Mouse (Mus musculus) erythroblast, adult 5-6 weeks (primary cell): ENCODE data around the gene Prrg4. TPM values are rescaled to one million over a fixed set of nuclear protein-coding genes. Genes with fewer than 3 reads are reported as not detected.
A peak's percentile ranks its signal among the peaks of the same experiment; 100 is the strongest.
"Not testable (repeated sequence)": the region's sequence is repeated elsewhere in the genome, so short reads cannot be mapped to it uniquely, and the experiment has no call there.

Experiments used
- ATAC-seq: replicated peaks from 2 replicates; pipeline ENCODE4 v1.8.0; 2016; ENCODE audit warnings: moderate number of reproducible peaks, mild to moderate bottlenecking, moderate TSS enrichment, inconsistent platforms; ENCODE audit not compliant: poor library complexity, low FRiP score, severe bottlenecking
- total RNA-seq, 2 experiments: library from RNA; stranded (forward) in 1 of 2; stranded (reverse) in 1 of 2; fragments of 150-400 nt in 1 of 2; fragments of 200-764, 138-1000 nt in 1 of 2; gene quantifications; 2 replicates each; pipeline versions ENCODE4 v1.2.3 to v1.2.4; 2015 to 2017; ENCODE audit warnings: low replicate concordance in 2 of 2

The Prrg4 gene
- 0.84 TPM in 1 of 2 replicates, not detected in the other for total RNA-seq (2015; ENCODE audit: low replicate concordance)
- not detected in 2 replicates for total RNA-seq (2017; ENCODE audit: low replicate concordance)

DNA sequence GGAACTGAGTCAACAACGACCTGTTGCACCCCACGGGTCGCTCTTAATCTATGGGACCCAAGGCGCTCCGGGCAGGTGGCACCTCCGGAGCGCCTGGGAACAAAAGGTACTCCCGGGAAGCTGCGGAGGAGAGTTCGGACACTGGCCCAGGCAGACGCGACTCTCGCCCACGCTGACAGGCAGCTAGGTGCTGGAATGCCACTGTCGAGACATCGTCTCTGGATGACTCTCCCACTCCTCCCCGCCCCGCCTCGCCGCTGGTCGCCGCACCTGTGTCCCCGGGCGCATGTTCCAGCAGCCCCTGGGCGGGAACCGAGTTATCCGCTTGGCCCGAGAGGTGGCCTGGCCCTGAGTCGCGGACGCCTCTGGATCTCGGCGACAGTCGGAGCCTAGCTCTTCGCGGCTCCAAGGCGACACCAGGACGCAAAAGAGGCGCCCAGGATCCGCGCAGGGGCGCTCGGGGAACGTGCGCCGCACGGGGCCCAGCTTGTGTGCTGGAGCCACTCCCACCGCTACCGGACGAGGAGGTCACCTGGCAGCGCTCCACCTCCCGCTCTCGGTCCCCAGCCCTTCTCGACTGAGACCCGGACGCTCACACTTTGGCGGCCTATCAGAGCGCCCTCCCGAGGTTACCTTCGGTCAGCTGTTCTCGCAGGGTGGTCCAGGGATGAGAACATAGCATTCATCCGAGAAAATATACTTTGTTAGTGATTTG lies at the start of gene Prrg4:
Prrg4 (minus strand) TSS at position 601 of the 715 bp plus-strand sequence.
- ATAC-seq: no peak

DNA sequence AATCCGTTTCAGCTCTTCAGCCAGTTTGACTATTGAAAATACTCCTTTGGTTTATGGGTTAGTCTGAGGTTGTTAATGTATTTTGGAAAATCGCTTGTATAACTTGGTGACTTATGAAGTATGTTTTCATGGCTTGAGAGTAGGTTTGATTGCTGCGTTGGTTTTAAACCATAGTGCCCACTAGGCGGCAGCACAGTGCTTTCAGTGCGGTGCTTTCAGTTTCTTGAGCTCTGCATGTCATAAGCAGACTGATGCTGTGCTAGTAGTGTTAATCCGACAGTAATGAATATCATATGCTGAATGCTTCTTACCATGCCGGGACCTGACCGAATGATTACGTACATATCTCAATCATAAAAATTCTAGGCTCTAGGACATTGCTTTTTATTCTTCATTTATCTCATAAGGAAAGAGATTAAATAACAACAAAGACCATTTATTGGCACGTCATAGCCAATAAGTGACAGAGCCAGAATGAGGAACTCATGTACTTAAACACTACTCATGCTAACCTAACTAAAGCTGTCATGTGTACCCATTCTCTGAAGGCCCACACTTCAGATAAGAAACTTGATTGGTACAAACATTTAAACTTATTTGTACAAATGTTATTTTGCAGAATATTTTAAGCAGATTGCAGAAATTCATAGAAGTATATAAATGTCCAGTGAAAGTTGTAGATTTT lies 38.3 kb upstream of the Prrg4 start:
- peak; percentile 77 for ATAC-seq

GRCm38 (mm10) chr2:104887331-104887730 lies 37.7 kb upstream of the Prrg4 start:
- ATAC-seq: not testable (repeated sequence)

DNA sequence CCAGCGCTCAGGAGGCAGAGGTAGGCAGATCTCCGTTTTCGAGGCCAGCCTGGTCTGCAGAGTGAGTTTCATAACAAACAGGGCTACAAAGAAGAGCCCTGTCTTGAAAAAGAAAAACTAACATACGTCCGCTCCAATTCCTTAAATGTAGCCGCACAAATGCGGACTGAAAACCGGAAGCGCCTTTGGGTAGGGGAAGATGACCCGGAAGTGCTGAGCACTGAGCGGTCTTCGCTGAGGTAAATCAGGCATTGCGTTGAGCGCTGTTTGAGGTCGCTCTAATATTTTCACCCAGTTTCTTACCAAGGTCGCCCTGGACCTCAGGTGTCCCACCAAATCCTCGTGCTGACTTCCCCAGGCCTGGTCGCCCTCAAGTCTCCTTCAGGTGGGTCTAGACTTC lies 36.4 kb upstream of the Prrg4 start:
- no peak for ATAC-seq

DNA sequence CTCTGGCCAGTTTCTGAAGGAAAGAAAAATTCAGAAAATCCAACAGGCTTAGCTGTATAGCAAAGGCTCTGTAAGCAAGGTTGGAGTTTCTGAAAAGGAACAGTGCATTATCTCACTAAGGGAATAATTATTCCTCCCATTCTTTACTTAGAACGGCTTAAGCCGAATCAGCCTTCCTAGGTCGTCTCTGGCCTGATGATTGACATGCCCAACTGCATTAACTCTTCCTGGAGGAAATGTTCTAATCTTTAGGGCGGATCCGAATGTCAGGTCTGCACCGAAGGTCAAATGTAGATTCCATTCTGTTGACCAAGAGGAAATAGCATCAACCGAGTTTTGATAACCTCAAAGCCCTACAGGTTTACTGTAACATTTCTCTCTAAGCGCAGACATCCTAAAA lies 29.1 kb upstream of the Prrg4 start:
- no peak for ATAC-seq

- no peak for ATAC-seq
Measured at GRCm38 (mm10) chr2:104869101-104869500, 19.4 kb upstream of the Prrg4 start.

GRCm38 (mm10) chr2:104867282-104867855 lies 17.7 kb upstream of the Prrg4 start, which contains the start of gene Ccdc73:
Gene Ccdc73 (plus strand): TSS chr2:104867805.
- ATAC-seq: no peak

DNA sequence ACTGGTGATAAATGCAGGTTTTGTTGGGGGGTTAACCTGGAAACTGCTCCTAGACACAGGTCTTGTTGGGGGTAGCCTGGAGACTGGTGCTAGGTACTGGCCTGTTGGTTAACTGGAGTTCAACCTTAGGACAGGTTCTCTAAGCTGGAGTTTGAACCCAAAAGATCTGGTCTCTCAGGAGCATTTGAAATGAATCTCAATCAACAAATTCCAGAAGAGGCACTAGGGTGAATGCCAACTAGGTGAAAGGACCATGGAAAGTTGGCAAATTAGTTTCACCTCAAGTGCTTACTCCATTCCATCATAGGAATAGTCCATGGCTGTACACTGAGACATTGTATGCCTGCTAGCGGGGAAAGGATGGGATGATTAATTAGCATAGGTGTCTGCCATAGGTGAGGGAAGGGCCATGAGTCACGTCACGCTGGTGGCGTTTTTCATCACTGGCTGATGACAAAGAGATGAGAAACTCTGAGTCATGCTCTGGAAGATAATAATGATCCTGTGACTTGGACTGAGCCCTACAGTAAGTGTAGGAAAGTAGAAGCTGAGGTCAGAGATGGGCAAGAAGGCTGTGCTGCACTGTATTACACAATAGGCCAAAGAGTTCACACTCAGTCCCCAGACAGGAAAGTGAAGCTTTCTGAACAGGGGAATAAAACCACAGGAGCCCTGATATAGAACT lies 14.6 kb upstream of the Prrg4 start:
- no peak for ATAC-seq

GRCm38 (mm10) chr2:104860426-104860825 lies 10.8 kb upstream of the Prrg4 start:
- no peak for ATAC-seq

DNA sequence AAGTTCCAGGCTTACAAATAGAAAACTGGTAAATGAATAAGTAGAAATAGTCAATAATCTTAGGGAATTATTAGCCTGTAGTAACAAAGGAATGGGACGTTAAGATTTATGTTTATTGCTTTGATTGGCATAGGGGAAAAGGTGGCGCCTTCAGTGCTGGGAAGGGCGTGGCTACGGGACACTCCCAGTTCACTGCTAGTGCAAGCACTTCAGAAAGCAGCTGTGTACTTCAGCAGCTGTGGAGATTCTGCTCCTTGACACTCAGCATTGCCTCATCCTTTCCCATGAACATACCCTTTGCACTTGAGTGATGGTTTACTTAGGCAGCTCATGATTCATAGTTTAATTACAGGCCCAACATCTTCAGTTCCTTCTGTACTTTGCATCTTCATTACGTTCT lies 9.4 kb upstream of the Prrg4 start:
- no peak for ATAC-seq

DNA sequence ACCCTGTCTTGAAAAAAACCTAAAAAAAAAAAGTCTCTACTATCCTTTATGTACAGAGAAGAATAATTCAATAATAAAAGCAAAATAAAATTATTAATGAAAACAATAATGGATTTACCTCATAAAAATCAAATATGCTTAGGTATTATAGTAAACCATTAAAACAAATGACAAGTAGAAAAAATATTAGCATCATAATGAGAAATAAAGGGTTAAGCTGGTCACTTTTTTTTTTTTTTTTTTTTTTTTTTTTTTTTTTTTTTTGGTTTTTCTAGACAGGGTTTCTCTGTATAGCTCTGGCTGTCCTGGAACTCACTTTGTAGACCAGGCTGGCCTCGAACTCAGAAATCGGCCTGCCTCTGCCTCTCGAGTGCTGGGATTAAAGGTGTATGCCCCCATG lies 8.4 kb upstream of the Prrg4 start:
- not testable (repeated sequence) for ATAC-seq

DNA sequence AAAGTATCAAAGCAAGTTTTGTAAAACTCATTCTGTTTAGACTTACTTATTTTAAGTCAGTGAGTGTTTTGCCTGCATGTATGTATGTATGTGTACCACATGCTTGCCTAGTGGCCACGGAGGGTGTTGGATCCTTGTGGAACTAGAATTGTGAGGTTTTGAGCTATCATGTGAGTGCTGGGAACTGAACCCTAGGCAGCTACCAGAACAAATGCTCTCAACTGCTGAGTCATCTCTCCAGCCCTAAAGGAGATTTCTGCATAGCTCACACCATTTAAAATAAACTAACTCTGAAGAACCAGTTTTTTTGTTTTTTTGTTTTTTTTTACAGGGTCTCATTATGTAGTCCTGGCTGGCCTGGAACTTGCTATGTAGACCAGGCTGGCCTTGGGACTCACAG lies 6.5 kb upstream of the Prrg4 start:
- no peak for ATAC-seq

- ATAC-seq: no peak
Measured at GRCm38 (mm10) chr2:104855732-104856131, 6.1 kb upstream of the Prrg4 start.

GRCm38 (mm10) chr2:104854836-104855235 lies 5.2 kb upstream of the Prrg4 start:
- ATAC-seq: no peak

- ATAC-seq: no peak
Measured at GRCm38 (mm10) chr2:104852546-104852945, 2.9 kb upstream of the Prrg4 start.

DNA sequence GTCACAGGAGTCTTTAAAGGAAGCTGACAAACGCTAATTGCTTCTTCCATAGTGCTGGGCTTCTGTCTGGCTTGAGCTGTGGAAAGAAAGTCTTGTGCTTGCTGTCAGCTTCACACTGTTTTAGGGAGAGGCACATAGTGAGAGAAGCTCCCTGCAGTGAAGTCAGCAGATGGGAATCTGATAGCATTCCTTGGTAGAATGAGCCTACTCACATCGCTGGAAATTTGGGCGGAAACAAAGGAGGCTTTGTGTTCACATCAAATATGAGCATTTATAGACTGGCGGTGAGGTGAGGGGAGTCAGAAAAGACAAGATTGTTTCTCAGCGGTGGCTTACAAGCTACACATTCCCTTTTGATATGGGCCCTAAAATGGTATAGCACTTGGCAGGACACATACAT lies 2.0 kb upstream of the Prrg4 start:
- ATAC-seq: no peak

DNA sequence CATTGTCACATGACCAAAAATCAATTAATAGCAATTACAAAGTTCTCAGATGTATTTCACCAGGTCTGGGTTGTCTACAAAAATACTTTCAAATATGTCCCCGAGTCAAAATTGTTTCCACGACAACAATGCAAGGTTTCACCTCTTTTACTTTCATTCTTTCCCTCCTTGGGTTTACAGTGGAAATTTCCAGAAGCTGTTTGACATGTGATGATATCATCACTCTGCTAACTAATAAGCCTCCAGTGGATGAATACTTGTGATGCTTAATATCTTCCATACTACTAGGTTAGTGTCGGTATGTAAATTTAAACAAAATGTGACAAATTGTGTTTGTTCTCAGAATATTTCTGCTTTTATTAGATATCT lies 299 bp upstream of the Prrg4 start:
- ATAC-seq: no peak

- no peak for ATAC-seq
Measured at GRCm38 (mm10) chr2:104848235-104849161, 1.2 kb downstream of the Prrg4 start.

- ATAC-seq: no peak
Measured at GRCm38 (mm10) chr2:104847645-104848044, 2.0 kb downstream of the Prrg4 start.
